25 mouse cellular contexts compared by ENCODE assay signal in the genomic region with DNA sequence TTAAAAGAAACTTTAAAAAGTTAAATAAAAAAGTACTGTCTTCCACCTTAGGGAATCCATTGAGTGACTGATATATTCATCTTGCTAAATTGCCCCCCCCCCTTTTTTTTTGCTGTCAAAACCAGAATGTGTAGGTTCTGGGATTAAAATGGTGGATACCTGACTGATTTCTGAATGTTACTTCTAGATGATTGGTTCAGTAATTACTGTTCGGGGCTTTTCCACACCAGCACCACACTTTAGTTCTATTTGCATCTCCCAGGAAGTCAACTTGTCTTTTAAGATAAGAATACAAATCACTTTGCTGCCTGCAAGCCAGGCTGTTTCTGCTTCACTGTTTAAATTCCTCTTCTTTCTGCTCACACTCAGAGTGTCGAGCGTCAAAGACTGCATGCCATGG. TPM values are rescaled to one million over a fixed set of nuclear protein-coding genes. Genes with fewer than 3 reads are reported as not detected.
"Had no signal": no experiment of that assay in that cellular context is flagged by ENCODE, and none has a peak within 500 bp of the region (broad histone marks: within the 10 kb centered on the region; RNA-seq: fewer than 3 reads in every experiment).

No protein-coding gene starts in this region.

- H3K27me3 ChIP-seq: megakaryocyte, embryonic 14.5 days; midbrain, embryonic 13.5 days; midbrain, embryonic 15.5 days; neural tube, embryonic 13.5 days; neural tube, embryonic 15.5 days had no signal

- H3K4me1 ChIP-seq: megakaryocyte, embryonic 14.5 days; midbrain, embryonic 13.5 days; midbrain, embryonic 15.5 days; neural tube, embryonic 13.5 days; neural tube, embryonic 15.5 days had no signal

- H3K27ac ChIP-seq: midbrain, embryonic 13.5 days; midbrain, embryonic 15.5 days; neural tube, embryonic 13.5 days; neural tube, embryonic 15.5 days had no signal

- H3K4me3 ChIP-seq: megakaryocyte, embryonic 14.5 days; midbrain, embryonic 13.5 days; midbrain, embryonic 15.5 days; neural tube, embryonic 13.5 days; neural tube, embryonic 15.5 days had no signal

- ATAC-seq: midbrain, embryonic 13.5 days; midbrain, embryonic 15.5 days had no signal

- DNase-seq: lung, adult 18-20 months; lung, embryonic 14.5 days; lung, postnatal 10 days; lung, postnatal 4 days; retina, postnatal 1 day; right cerebral cortex, adult 18-20 months; right cerebral cortex, postnatal 25 days; right cerebral cortex, postnatal 4 days; spleen, adult 18-20 months; thymus, adult 18-20 months; thymus, postnatal 25 days; thymus, postnatal 4 days had no signal

- H3K36me3 ChIP-seq: midbrain, embryonic 13.5 days; midbrain, embryonic 15.5 days; neural tube, embryonic 13.5 days; neural tube, embryonic 15.5 days had no signal

RNA-seq across cellular contexts. Expression of gene Retnlb, which starts 18.4 kb away (rescaled TPM):
- total RNA-seq: midbrain, postnatal 0 days; monocyte, adult 5-6 weeks had no signal
- polyA plus RNA-seq: midbrain, embryonic 11.5 days; midbrain, embryonic 13.5 days; midbrain, embryonic 15.5 days; midbrain, postnatal 0 days; neural tube, embryonic 11.5 days; neural tube, embryonic 13.5 days; neural tube, embryonic 15.5 days; small intestine, adult 2 months; stomach, embryonic 14.5 days; stomach, embryonic 16.5 days; urinary bladder, adult 2 months had no signal

RNA-seq across cellular contexts. Expression of gene Trat1, which starts 26.5 kb away (rescaled TPM):
- polyA plus RNA-seq: lung, embryonic 14.5 days; midbrain, embryonic 11.5 days; midbrain, embryonic 15.5 days; midbrain, postnatal 0 days; neural tube, embryonic 11.5 days; neural tube, embryonic 13.5 days had no signal

RNA-seq across cellular contexts. Expression of gene Retnla, which starts 44.1 kb away (rescaled TPM):
- total RNA-seq: midbrain, postnatal 0 days had no signal
- polyA plus RNA-seq: midbrain, embryonic 11.5 days; midbrain, embryonic 13.5 days; midbrain, embryonic 15.5 days; midbrain, postnatal 0 days; neural tube, embryonic 11.5 days; neural tube, embryonic 13.5 days; neural tube, embryonic 15.5 days; stomach, embryonic 16.5 days had no signal
